Mouse (Mus musculus): ENCODE measurements around the gene Gm45808.
A peak's percentile ranks its signal among the peaks of the same experiment; 100 is the strongest.

- TF ChIP-seq CTCF (IDR thresholded peaks at IDR 0.05; ENCODE audit: borderline replicate concordance, insufficient read depth, low read length) (no peak), POLR2A (IDR thresholded peaks at IDR 0.05; ENCODE audit: low read depth, low read length) (peak; percentile 53; the same call in 1 of the 2 replicates)
These were observed 25.7 kb downstream of the Gm45808 start for GRCm38 (mm10) chr7:45460860-45461314.

Measured in embryonic fibroblast, embryonic 13.5 days (primary cell).